Mouse (Mus musculus) midbrain, embryonic 12.5 days (tissue): Measurements from ENCODE around the gene Rgs16. TPM values are rescaled to one million over a fixed set of nuclear protein-coding genes. Genes with fewer than 3 reads are reported as not detected.

Experiments
- ATAC-seq: fragments of 200-750 bp; cut with Nextera tagmentation; 2 replicates; pipeline ENCODE4 v1.8.0; 2017; ENCODE audit warnings: low read depth, moderate TSS enrichment, moderate library complexity; ENCODE audit not compliant: low FRiP score
- H3K27ac ChIP-seq: fragments of 300-500 bp; sonication (generic); replicated peaks from 2 replicates; pipeline ENCODE4 v1.5.1; 2016; ENCODE audit warnings: mild to moderate bottlenecking
- H3K27me3 ChIP-seq: fragments of 300-500 bp; sonication (generic); 2 replicates; pipeline ENCODE4 v1.6.1; 2016; ENCODE audit warnings: mild to moderate bottlenecking
- H3K36me3 ChIP-seq: fragments of 300-500 bp; sonication (generic); 2 replicates; pipeline ENCODE4 v1.6.1; 2016
- H3K4me1 ChIP-seq: fragments of 300-500 bp; sonication (generic); 2 replicates; pipeline ENCODE4 v1.6.1; 2016
- H3K4me2 ChIP-seq: fragments of 300-500 bp; sonication (generic); replicated peaks from 2 replicates; pipeline ENCODE4 v1.6.1; 2016; ENCODE audit warnings: mild to moderate bottlenecking, moderate library complexity
- H3K4me3 ChIP-seq: fragments of 300-500 bp; sonication (generic); 2 replicates; pipeline ENCODE4 v1.5.1; 2016; ENCODE audit warnings: mild to moderate bottlenecking
- H3K9ac ChIP-seq: fragments of 300-500 bp; sonication (generic); replicated peaks from 2 replicates; pipeline ENCODE4 v1.6.1; 2016; ENCODE audit warnings: mild to moderate bottlenecking, moderate library complexity
- H3K9me3 ChIP-seq: fragments of 300-500 bp; sonication (generic); 2 replicates; pipeline ENCODE4 v1.6.1; 2016; ENCODE audit warnings: mild to moderate bottlenecking
- WGBS: fragments of 180-500 bp; shearing (Covaris S2); methylation state at CpG from one replicate; pipeline ENCODE4 v1.1.7; 2016; 5-methylcytosine and 5-hydroxymethylcytosine counted together
- polyA plus RNA-seq: library from polyadenylated mRNA; unstranded; fragments of >200 nt; fragmentation: Nextera tagmentation; extraction: Ambion mirVana; gene quantifications from 2 replicates; pipeline ENCODE4 v1.2.1, GENCODE M21; 2016

The Rgs16 gene
- polyA plus RNA-seq, 1 experiment from 2014 or later: 46.3 TPM

DNA sequence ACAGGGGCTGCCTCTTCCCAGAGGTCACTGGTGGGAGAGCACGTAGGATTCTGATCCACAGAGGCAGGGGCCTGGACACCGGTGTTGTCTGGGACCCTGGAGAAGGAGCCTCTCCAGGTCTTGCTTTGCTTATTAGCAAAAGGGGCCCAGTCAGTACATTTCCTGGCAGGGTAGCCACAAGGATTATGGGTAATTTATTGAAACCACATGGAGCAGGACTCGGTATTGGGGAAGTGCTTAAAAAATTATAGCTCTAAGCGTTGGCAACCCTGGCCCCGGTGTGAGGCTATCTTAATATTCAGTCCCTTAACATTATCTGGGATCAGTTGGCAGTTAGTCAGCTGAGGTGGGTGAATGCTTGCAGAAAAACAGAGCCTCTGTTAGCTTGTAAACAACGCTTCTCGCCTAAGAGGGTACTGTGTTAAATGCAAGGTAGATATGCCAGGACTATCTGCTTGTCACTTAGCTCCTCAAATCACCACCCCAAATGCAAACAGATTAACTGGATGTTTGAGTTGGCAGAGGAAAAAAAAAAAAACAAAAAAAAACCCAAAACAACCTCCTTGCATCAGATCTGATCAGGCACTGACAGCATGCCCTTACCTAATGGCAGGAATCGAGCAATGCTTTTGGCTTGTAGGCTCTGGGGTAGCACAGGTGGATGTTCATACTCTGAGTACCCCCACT is 37.8 kb upstream of the Rgs16 start:
- Histone ChIP-seq H3K9ac (no peak overlapping the region), H3K4me2 (no peak overlapping the region), H3K27ac (peak overlapping the region; percentile 89), H3K4me3 (no peak overlapping the region), H3K36me3 (no peaks in the 10 kb centered on the region), H3K27me3 (no peaks in the 10 kb centered on the region), H3K4me1 (peaks cover 46% of the 10 kb centered on the region), H3K9me3 (no peaks in the 10 kb centered on the region)
- ATAC-seq: no peak
- WGBS: 81% methylated on average over 8 of the region's 8 CpGs

DNA sequence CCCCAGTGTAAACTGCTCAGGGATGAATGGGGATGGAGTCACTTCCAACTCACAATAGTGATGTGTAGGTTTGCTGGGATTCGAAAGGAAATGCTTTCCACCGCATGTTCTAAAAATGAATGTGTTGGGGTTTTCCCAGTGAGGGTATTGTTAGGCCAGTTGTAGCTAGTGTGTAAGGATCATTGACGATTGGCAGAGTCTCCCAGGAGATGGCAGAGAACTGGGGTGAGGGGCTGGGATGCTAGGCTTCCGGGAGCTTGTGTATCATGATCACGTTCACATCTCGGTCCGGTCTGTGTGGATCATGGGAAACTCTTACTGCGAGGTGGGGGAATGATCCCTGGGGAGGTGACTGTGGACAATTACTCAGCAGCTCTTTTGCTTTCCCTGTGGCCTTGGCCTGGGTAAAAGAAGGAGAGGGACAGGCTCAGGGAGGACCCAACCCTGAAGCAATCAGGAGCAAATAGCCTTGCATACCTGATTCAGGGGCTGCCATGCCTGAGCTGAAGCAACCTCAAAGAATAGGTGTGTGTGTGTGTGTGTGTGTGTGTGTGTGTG is 37.2 kb upstream of the Rgs16 start:
- no peak overlapping the region for H3K4me2 ChIP-seq
- no peak overlapping the region for H3K9ac ChIP-seq
- H3K27ac ChIP-seq: peak overlapping the region; percentile 89
- H3K27me3 ChIP-seq: no peaks in the 10 kb centered on the region
- no peaks in the 10 kb centered on the region for H3K9me3 ChIP-seq
- 26% methylated on average over 8 of the region's 8 CpGs for WGBS
- peak; percentile 45 for ATAC-seq
- peaks cover 42% of the 10 kb centered on the region for H3K4me1 ChIP-seq
- H3K4me3 ChIP-seq: no peak overlapping the region
- H3K36me3 ChIP-seq: no peaks in the 10 kb centered on the region

DNA sequence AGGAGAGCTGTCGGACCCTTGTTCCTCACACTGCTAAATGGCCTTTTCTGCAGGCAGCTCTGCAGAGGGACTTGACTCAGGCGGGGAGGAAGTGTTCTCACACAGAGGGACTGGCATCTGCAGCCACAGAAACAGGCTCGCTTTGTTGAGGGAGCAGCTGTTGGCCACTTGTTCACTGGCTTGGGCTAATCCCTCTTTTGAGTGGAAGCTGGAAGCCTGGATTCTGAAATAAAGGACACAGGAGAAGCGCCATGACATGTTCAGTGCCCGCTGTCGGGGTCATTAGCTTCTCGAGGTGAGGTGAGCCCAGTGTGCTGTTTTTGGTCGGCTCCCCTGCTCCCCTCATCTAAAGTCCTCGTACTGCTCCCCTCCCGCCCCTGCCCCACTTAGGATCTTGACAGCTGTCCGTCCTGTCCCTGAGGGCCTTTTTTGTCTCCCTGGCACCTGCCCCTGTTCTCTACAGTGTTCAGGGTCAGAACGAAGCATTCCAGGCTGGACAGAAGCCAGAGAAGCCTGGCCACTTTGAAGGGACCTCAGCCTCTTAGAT is 36.6 kb upstream of the Rgs16 start:
- no peaks in the 10 kb centered on the region for H3K9me3 ChIP-seq
- H3K4me3 ChIP-seq: no peak overlapping the region
- H3K4me2 ChIP-seq: peak overlapping the region; percentile 36
- no peak overlapping the region; the same call in 1 of the 2 replicates for H3K9ac ChIP-seq
- no peaks in the 10 kb centered on the region for H3K27me3 ChIP-seq
- no peaks in the 10 kb centered on the region for H3K36me3 ChIP-seq
- peak; percentile 89 for ATAC-seq
- peaks cover 38% of the 10 kb centered on the region for H3K4me1 ChIP-seq
- peak overlapping the region; percentile 89 for H3K27ac ChIP-seq
- 3% methylated on average over 12 of the region's 12 CpGs for WGBS

DNA sequence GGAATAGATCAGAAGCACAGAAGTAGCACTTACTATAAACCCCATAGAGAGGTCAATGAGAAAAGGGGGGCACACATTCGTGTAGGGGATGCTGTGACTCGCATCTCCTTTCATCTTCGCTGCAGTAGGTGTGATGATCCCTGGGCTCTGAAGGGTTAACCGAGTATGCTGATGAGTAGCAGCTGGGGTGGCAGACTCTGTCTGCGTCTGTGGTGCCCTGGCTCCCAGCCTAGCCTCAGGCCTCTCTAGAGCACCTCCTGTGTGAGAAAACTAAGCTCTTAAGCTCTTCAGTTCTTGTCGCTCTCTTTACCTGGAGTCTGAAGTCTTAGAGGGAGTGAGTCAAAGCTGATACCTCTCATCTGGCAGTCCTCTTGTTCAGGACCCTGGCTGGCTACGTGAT is 36.0 kb upstream of the Rgs16 start:
- Histone ChIP-seq H3K4me2 (peak overlapping the region; percentile 36), H3K9ac (no peak overlapping the region), H3K9me3 (no peaks in the 10 kb centered on the region), H3K27ac (peak overlapping the region; percentile 89), H3K36me3 (no peaks in the 10 kb centered on the region), H3K4me1 (peaks cover 34% of the 10 kb centered on the region), H3K4me3 (no peak overlapping the region), H3K27me3 (no peaks in the 10 kb centered on the region)
- peak; percentile 24; the same call in 1 of the 2 replicates for ATAC-seq
- 5% methylated on average over 7 of the region's 7 CpGs for WGBS

DNA sequence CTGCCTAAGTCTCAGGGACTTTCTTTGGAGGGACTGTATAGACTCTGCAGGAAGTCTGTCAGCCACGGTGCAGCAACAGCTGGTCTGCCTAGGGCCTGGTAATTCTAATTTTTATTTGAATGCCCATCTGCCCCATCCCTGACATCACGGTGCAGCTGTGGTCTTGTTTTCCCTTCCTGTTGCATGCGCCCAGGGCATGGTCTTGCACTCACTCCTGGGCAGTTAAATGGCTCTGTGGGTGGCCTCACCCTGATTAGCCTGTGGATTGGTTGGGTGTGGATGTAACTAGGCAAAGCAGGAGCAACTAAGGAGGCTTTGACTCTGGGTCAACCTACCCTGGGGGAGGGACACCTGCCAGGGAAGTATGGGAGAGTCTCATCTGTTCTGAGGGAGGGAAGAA is 35.2 kb upstream of the Rgs16 start:
- ATAC-seq: 0 out of 2 replicates have a peak, but pooled peaks have one; percentile 8
- WGBS: 27% methylated on average over 3 of the region's 3 CpGs
- no peak overlapping the region for H3K4me3 ChIP-seq

DNA sequence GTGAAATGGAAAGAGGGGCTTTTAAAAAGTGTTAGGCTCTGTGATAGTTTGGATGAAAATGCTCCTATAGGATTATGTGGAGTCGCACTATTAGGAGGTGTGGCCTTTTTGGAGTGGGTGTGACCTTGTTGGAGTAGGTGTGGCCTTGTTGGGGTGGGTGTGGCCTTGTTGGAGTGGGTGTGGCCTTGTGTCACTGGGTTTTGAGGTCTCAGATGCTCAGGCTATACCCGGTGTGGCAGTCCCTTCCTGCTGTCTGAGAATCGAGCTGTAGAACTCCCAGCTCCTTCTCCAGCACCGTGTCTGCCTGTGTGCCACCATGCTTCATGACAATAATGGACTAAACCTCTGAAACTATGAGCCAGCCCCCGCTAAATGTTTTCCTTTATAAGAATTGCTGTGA is 31.5 kb upstream of the Rgs16 start:
- Histone ChIP-seq H3K27ac (no peak overlapping the region), H3K4me1 (peaks cover 18% of the 10 kb centered on the region), H3K27me3 (no peaks in the 10 kb centered on the region), H3K36me3 (no peaks in the 10 kb centered on the region), H3K9ac (no peak overlapping the region), H3K4me3 (no peak overlapping the region), H3K4me2 (no peak overlapping the region), H3K9me3 (no peaks in the 10 kb centered on the region)
- no peak for ATAC-seq
- WGBS: 96% methylated on average over 5 of the region's 5 CpGs

More for the DNA sequence above, 35.2 kb upstream of the Rgs16 start:
- Histone ChIP-seq H3K4me1 (peaks cover 34% of the 10 kb centered on the region), H3K27me3 (no peaks in the 10 kb centered on the region), H3K4me2 (no peak overlapping the region), H3K27ac (peak overlapping the region; percentile 89), H3K9me3 (no peaks in the 10 kb centered on the region), H3K9ac (no peak overlapping the region), H3K36me3 (no peaks in the 10 kb centered on the region)

DNA sequence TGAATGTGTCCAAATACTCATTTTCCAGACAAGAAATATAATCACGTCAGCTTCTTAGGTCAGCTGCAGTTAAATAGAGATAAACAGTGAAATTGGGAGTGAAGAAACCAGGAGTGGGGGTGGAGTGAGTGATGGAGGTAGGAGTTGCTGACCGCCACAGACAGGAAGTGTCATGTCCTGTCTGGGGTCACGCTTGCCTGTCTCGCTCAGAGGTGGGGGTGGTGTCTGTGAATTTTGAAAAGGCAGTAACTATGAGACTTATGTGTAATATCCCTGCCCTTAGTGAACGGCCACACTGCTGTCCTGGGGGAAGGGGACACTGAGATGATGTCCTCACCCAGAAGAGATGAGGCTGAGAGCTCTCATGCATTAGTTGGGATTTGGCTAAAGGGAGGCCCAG is 30.7 kb upstream of the Rgs16 start:
- Histone ChIP-seq H3K4me3 (no peak overlapping the region), H3K9ac (no peak overlapping the region), H3K4me1 (peaks cover 9% of the 10 kb centered on the region), H3K4me2 (no peak overlapping the region), H3K9me3 (no peaks in the 10 kb centered on the region), H3K27me3 (no peaks in the 10 kb centered on the region), H3K36me3 (no peaks in the 10 kb centered on the region), H3K27ac (no peak overlapping the region)
- ATAC-seq: no peak
- 67% methylated on average over 5 of the region's 5 CpGs for WGBS

DNA sequence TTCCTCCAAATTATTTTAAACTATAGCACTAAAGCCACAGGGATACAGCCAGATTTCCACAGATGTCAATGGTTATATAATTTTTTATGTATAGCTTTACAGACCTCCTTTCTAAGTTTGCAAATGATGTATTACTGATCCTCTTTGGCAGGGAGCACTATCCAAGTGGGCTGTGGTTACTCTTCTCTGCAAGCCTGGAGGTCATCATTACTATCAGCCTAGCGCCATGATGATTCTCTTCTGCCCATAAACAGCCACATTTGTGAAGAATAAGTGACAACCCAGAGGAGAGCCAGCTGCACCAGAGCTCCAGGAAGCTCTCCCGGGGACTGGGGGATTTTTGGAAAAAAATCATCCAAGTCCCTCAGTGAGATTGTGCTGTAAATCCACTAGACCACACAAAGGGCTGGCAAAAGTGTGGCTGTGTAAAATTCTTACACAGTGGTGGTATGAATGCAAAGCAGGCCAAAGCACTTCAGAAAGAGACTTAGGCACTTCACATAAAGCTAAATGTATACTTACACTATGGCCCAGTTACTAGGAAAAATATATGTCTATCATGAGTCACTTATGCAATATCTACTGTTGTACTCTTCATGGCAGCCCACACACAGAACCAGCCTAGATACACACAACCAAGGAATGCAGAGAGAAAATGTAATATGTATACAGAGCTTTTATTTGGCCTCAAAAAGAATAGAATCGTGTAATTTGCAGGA is 28.4 kb upstream of the Rgs16 start:
- WGBS: 87% methylated on average over 3 of the region's 3 CpGs
- no peak overlapping the region for H3K4me2 ChIP-seq

DNA sequence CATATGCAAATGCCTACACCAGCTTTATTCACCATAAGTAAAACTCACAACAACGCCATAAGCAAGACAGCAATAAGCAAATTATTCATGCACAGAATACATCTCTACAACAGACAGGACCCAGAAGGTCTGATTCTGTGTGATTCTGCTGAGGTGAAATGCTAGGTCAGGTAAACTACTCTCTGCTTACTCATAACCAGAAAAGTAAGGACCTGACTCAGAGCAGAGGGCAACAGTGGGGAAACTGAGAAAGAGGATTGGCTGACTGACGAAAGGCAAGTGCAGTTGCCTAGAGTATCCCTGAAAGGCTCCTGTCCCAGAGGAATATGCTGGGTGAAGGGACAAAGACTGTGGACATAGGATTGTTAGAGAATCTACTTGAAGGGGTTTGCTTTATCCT is 27.5 kb upstream of the Rgs16 start:
- ATAC-seq: no peak
- Histone ChIP-seq H3K4me1 (no peaks in the 10 kb centered on the region), H3K9me3 (no peaks in the 10 kb centered on the region), H3K36me3 (no peaks in the 10 kb centered on the region), H3K4me2 (no peak overlapping the region), H3K27ac (no peak overlapping the region), H3K27me3 (no peaks in the 10 kb centered on the region), H3K9ac (no peak overlapping the region), H3K4me3 (no peak overlapping the region)
- WGBS: 92% methylated on average over 2 of the region's 2 CpGs

More for the DNA sequence above, 28.4 kb upstream of the Rgs16 start:
- ATAC-seq: no peak
- Histone ChIP-seq H3K27ac (no peak overlapping the region), H3K9me3 (no peaks in the 10 kb centered on the region), H3K4me1 (no peaks in the 10 kb centered on the region), H3K27me3 (no peaks in the 10 kb centered on the region), H3K4me3 (no peak overlapping the region), H3K36me3 (no peaks in the 10 kb centered on the region), H3K9ac (no peak overlapping the region)

DNA sequence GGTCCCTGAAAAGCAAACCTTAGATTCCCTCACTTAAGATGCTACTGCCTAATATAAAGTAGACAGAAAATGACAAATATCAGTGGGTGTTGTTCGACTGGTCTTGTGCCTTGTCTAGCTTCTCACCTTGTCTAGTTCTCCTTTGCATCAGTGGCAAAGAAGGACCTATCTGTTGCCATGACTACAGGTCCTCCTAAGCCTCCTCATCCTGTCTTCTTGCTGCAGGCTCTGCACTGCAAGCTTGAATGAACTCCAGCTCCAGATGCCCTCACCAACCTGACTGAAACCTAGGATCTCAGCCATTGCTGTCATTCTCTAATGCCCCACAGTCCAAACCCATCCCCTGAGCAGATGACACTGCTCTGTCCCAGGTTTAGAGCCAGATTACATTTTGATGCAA is 22.2 kb upstream of the Rgs16 start:
- H3K4me1 ChIP-seq: no peaks in the 10 kb centered on the region
- H3K4me2 ChIP-seq: no peak overlapping the region
- H3K9me3 ChIP-seq: no peaks in the 10 kb centered on the region
- no peak overlapping the region for H3K27ac ChIP-seq
- no peak overlapping the region for H3K9ac ChIP-seq
- ATAC-seq: no peak
- WGBS: 72% methylated on average over 1 of the region's 1 CpGs
- no peaks in the 10 kb centered on the region for H3K27me3 ChIP-seq
- H3K36me3 ChIP-seq: no peaks in the 10 kb centered on the region
- no peak overlapping the region for H3K4me3 ChIP-seq

DNA sequence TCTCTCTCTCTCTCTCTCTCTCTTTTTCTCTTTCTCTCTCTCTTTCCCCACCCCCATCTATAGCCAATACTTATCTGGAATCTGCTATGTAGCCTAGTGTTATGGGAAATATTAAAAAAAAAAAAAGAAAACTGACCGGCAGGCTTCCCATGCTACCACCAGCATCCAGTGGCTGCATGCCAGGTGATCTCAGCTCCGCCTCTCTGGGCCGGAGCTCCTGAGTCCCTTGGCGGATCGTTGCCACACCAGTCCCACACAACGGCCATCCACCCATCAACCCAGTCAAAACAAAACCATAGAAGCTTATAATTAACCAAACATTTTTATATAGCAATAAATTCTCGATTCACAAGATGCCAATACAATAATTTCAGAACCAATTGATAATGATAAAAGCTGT is 19.2 kb upstream of the Rgs16 start:
- 87% methylated on average over 7 of the region's 7 CpGs for WGBS
- Histone ChIP-seq H3K27ac (no peak overlapping the region), H3K27me3 (no peaks in the 10 kb centered on the region), H3K9me3 (no peaks in the 10 kb centered on the region), H3K4me3 (no peak overlapping the region), H3K9ac (no peak overlapping the region), H3K4me2 (no peak overlapping the region), H3K36me3 (no peaks in the 10 kb centered on the region), H3K4me1 (no peaks in the 10 kb centered on the region)
- no peak for ATAC-seq
